Mouse (Mus musculus): ENCODE data around the gene Senp8.

DNA sequence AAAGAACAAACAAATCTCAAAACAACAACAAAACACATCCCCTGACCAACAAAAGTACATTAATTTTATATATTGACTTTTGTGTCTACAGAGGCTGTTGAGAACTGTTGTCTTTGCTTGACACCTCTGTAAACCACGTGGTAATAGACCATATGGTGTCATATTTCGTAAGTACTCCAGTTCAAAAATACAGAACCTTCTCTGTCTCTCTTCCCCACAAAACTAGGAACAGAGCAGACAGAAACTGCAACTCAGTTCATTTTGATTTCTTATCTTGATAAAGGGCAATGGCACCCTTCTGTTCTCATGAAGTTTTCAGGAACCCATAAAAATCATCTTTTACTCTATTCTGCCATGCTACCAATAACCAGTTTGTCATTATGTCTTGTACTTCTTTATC is 4.7 kb upstream of the Senp8 start:
- TF ChIP-seq CTCF (IDR thresholded peaks at IDR 0.05; ENCODE audit: insufficient read depth, low read depth, low read length), result no peak
- no peak for TF ChIP-seq POLR2A (IDR thresholded peaks at IDR 0.05; ENCODE audit: insufficient read depth, low read depth, low read length)
